Mouse (Mus musculus) midbrain, embryonic 10.5 days (tissue): ENCODE results near the gene Rpa3. TPM values are rescaled to one million over a fixed set of nuclear protein-coding genes. Genes with fewer than 3 reads are reported as not detected.

Experiments used
- DNase-seq: peaks from one replicate; pipeline ENCODE4 v3.0.0-alpha.2; 2017; ENCODE audit warnings: low spot score
- H3K27ac ChIP-seq: fragments of 300-500 bp; sonication (generic); replicated peaks from 2 replicates; pipeline ENCODE4 v1.5.1; 2016; ENCODE audit warnings: mild to moderate bottlenecking
- H3K27me3 ChIP-seq: fragments of 300-500 bp; sonication (generic); 2 replicates; pipeline ENCODE4 v1.6.1; 2016; ENCODE audit warnings: low read depth, mild to moderate bottlenecking; ENCODE audit not compliant: poor library complexity, severe bottlenecking
- H3K36me3 ChIP-seq: fragments of 300-500 bp; sonication (generic); 2 replicates; pipeline ENCODE4 v1.6.1; 2016; ENCODE audit warnings: mild to moderate bottlenecking, moderate library complexity
- H3K4me1 ChIP-seq: fragments of 300-500 bp; sonication (generic); 2 replicates; pipeline ENCODE4 v1.6.1; 2016
- H3K4me3 ChIP-seq: fragments of 300-500 bp; sonication (generic); 2 replicates; pipeline ENCODE4 v1.5.1; 2016; ENCODE audit warnings: mild to moderate bottlenecking, moderate library complexity
- H3K9me3 ChIP-seq: fragments of 300-500 bp; sonication (generic); replicated peaks from 2 replicates; pipeline ENCODE4 v1.6.1; 2016; ENCODE audit warnings: mild to moderate bottlenecking
- WGBS: fragments of 180-500 bp; shearing (Covaris S2); methylation state at CpG from one replicate; pipeline ENCODE4 v1.1.7; 2016; 5-methylcytosine and 5-hydroxymethylcytosine counted together
- polyA plus RNA-seq: library from polyadenylated mRNA; unstranded; fragments of >200 nt; fragmentation: Nextera tagmentation; extraction: Ambion mirVana; gene quantifications from 2 replicates; pipeline ENCODE4 v1.2.1, GENCODE M21; 2016

Gene Rpa3
- polyA plus RNA-seq, 1 experiment from 2014 or later = 201 TPM

DNA sequence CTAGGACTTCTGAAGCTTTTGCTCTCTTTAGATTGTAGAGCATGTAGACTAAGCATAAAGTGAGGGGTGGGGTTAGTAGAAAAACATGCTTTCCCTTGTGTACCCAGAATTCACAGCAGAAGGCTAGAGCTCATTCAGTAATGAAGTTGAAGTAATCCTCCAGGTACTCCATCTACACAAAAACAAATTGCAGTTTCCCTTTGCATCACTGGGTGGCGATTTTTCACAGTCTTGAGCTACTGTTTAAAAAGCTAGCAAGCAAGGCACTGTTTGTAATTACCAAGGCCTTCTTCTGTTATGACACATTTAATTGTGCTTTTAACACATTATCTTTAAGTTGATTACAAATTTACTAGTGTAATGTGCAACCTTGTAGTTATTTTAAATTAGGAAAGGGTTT is 16.1 kb upstream of the Rpa3 start:
- Histone ChIP-seq H3K27me3 (no peaks in the 10 kb centered on the region), H3K4me1 (0 out of 2 replicates have a peak, but pooled peaks cover 2% of the 10 kb centered on the region), H3K36me3 (peaks cover 16% of the 10 kb centered on the region), H3K27ac (no peak overlapping the region), H3K9me3 (no peaks in the 10 kb centered on the region), H3K4me3 (no peak overlapping the region)
- WGBS = 7% methylated on average over 1 of the region's 1 CpGs
- DNase-seq = no peak

DNA sequence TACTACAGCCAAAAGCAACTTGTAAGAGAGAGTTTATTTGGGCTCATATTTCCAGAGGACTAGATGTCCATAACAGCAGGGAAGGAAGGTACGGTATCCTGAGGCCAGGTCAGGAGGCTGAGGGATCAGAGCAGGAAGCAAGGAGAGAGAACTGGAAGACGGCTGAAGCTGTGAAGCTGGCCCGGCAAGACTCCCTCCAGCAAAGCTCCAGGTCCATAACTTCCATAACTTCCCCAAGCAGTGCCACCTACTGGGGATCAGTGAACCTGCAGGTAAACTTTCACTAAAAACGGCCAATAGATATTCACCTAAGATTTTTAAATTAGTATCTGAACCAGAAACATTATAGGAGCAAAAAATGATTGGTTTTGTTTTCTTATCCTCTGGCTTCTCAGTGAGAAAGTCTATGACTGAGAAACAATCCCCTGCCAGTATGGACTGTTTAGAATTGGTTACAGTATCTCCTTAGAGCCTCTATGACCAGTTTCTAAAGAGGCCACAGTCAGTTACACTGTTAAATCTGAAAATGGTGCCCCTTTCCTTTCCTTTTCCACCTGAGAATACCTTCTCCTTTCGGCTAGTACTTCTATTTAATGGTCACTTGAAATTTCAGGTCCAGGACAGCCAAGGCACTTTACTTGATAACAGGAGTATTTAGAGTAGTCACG is 15.5 kb upstream of the Rpa3 start:
- Histone ChIP-seq H3K4me3 (no peak overlapping the region), H3K9me3 (no peaks in the 10 kb centered on the region), H3K36me3 (peaks cover 16% of the 10 kb centered on the region), H3K27me3 (no peaks in the 10 kb centered on the region), H3K27ac (no peak overlapping the region), H3K4me1 (0 out of 2 replicates have a peak, but pooled peaks cover 2% of the 10 kb centered on the region)
- WGBS = 40% methylated on average over 6 of the region's 6 CpGs
- peak; percentile 50 for DNase-seq

DNA sequence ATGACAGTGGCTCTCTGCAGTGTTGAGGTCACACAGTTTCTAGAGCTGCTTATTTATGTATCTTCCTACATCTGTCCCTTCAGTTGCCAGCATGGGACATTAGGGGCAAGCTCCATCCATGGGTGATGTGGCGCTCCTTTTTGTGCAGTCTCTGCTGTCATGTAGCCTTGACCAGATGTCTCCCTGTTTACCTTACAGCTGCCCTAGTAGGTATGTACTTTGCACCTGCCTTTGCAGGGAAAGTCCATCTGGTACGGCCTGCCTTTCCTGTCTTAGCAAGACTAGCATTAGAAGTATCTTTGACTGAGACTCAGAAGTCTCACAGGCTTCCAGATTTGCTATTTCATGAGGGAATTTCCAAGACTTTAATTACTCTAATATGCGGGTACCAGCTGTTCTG is 12.1 kb upstream of the Rpa3 start:
- no peak overlapping the region for H3K27ac ChIP-seq
- H3K9me3 ChIP-seq = no peaks in the 10 kb centered on the region
- peaks cover 14% of the 10 kb centered on the region for H3K36me3 ChIP-seq
- 0 out of 2 replicates have a peak, but pooled peaks cover 2% of the 10 kb centered on the region for H3K4me1 ChIP-seq
- DNase-seq = no peak
- H3K27me3 ChIP-seq = no peaks in the 10 kb centered on the region
- no peak overlapping the region for H3K4me3 ChIP-seq
- WGBS = 93% methylated on average over 3 of the region's 3 CpGs

GRCm38 (mm10) chr6:8259667-8260044 is 683 bp upstream of the Rpa3 start:
- Histone ChIP-seq H3K36me3 (peaks cover 14% of the 10 kb centered on the region), H3K9me3 (no peaks in the 10 kb centered on the region), H3K27ac (peak overlapping the region; percentile 87), H3K27me3 (no peaks in the 10 kb centered on the region), H3K4me3 (peak overlapping the region; percentile 87), H3K4me1 (peaks cover 20% of the 10 kb centered on the region)
- no peak for DNase-seq
- 0% methylated on average over 8 of the region's 8 CpGs for WGBS

DNA sequence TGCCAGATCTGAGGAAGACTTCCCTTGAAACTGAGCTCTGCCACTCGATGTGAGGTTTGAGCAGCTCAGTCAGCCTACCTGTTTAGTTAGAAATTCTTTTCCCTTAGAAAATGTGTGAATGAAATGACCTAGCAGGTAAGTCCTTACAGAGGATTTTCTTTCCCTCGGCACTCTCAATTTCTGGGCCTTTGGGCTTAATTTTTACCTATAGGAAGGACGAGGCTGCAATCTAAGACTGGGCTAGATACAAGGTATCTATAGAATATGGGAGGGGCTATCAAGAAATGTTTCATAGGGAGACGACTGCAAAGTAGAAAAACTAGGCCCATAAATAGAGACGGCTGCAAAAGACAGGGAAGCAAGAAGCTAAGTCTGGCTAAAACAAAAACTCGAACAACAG is 657 bp downstream of the Rpa3 start:
- Histone ChIP-seq H3K27ac (peak overlapping the region; percentile 90), H3K9me3 (no peaks in the 10 kb centered on the region), H3K4me3 (peak overlapping the region; percentile 87), H3K27me3 (no peaks in the 10 kb centered on the region), H3K36me3 (peaks cover 27% of the 10 kb centered on the region), H3K4me1 (peaks cover 20% of the 10 kb centered on the region)
- no peak for DNase-seq
- WGBS = 15% methylated on average over 6 of the region's 6 CpGs

GRCm38 (mm10) chr6:8228596-8228995 is 30.4 kb downstream of the Rpa3 start:
- Histone ChIP-seq H3K27ac (no peak overlapping the region), H3K9me3 (no peaks in the 10 kb centered on the region), H3K36me3 (peaks cover 57% of the 10 kb centered on the region), H3K4me3 (no peak overlapping the region), H3K27me3 (no peaks in the 10 kb centered on the region), H3K4me1 (no peaks in the 10 kb centered on the region)
- WGBS = 91% methylated on average over 3 of the region's 3 CpGs
- DNase-seq = no peak

GRCm38 (mm10) chr6:8227035-8227434 is 31.9 kb downstream of the Rpa3 start:
- Histone ChIP-seq H3K9me3 (no peaks in the 10 kb centered on the region), H3K4me3 (no peak overlapping the region), H3K27ac (no peak overlapping the region), H3K27me3 (no peaks in the 10 kb centered on the region), H3K4me1 (no peaks in the 10 kb centered on the region), H3K36me3 (peaks cover 46% of the 10 kb centered on the region)
- WGBS = 87% methylated on average over 3 of the region's 3 CpGs
- DNase-seq = no peak

DNA sequence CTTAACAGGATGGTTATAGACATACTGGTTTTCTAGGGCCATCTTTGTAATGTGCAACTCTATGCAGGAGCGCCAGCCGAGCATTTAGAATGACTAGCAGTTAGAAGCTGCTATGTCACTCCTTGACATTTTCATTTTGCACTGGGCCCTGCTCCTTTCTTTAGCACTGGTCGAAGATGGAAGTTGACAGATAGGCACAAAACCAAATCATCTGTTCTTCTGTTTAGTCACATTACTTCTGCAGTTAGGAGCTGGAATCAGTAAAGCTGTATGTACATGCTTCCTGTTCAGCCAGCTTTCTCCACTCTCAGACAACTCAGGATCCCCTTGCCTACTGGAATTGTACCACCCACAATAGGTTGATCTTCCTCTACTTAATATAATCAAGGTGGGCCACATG is 48.3 kb downstream of the Rpa3 start:
- no peaks in the 10 kb centered on the region for H3K27me3 ChIP-seq

DNA sequence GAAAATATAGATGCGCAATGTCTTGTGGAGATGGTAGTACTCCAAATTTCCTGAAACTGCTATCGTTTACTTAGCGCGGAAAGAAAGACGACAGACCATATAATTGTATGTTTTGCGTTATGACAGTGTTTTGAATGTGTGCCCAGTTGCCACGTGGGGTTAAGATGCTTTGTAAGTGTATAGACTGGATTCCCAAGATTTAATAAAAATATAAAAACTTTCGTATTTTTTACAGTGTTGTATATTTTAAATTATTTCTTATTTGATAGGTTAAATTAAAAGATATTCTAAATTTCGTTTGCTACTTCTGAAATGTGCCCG is 49.1 kb downstream of the Rpa3 start:
- Histone ChIP-seq H3K4me1 (peaks cover 11% of the 10 kb centered on the region), H3K9me3 (no peaks in the 10 kb centered on the region), H3K36me3 (peaks cover 18% of the 10 kb centered on the region), H3K4me3 (peak overlapping the region; percentile 79), H3K27ac (peak overlapping the region; percentile 97), H3K27me3 (no peaks in the 10 kb centered on the region)
- 16% methylated on average over 10 of the region's 10 CpGs for WGBS
- no peak for DNase-seq

More for the DNA sequence above, 48.3 kb downstream of the Rpa3 start:
- DNase-seq = no peak
- Histone ChIP-seq H3K27ac (no peak overlapping the region), H3K36me3 (peaks cover 26% of the 10 kb centered on the region), H3K4me1 (peaks cover 11% of the 10 kb centered on the region), H3K4me3 (peak overlapping the region; percentile 79; the same call in 1 of the 2 replicates), H3K9me3 (no peaks in the 10 kb centered on the region)
- 88% methylated on average over 3 of the region's 3 CpGs for WGBS

GRCm38 (mm10) chr6:8209047-8209865 is 49.7 kb downstream of the Rpa3 start, which contains the start of gene Mios:
Mios (plus strand) TSS chr6:8209222.
- Histone ChIP-seq H3K36me3 (peaks cover 14% of the 10 kb centered on the region), H3K9me3 (no peaks in the 10 kb centered on the region), H3K27ac (peak within 1 kb of the TSS; percentile 97), H3K27me3 (no peaks in the 10 kb centered on the region), H3K4me3 (peak within 1 kb of the TSS; percentile 79), H3K4me1 (peaks cover 11% of the 10 kb centered on the region)
- DNase-seq = peak; percentile 94
- WGBS = under 1% methylated on average over 87 of the region's 90 CpGs

Other genes with a start within 250 kb of the Rpa3 start
- not detected in 2 replicates for gene Col28a1, start 66.6 kb downstream of the Rpa3 start, polyA plus RNA-seq
- gene Mios, start 50.0 kb downstream of the Rpa3 start, polyA plus RNA-seq = 24.4 and 26.0 TPM in 2 replicates
- 22.0 and 23.8 TPM in 2 replicates for gene Umad1, start 115 bp upstream of the Rpa3 start, polyA plus RNA-seq
- 9.0 and 10.6 TPM in 2 replicates for gene Gm45062, start 277 bp upstream of the Rpa3 start, polyA plus RNA-seq